Mouse (Mus musculus) Muller cell, postnatal 12 days (primary cell): ENCODE measurements around the gene Gm5767.
"Not testable (repeated sequence)": the region's sequence is repeated elsewhere in the genome, so short reads cannot be mapped to it uniquely, and the experiment has no call there.

Source experiments
- DNase-seq: peaks from one replicate; pipeline ENCODE4 v3.0.0-alpha.2; 2015; ENCODE audit errors: inconsistent ontology term

Gm5767 gene

DNA sequence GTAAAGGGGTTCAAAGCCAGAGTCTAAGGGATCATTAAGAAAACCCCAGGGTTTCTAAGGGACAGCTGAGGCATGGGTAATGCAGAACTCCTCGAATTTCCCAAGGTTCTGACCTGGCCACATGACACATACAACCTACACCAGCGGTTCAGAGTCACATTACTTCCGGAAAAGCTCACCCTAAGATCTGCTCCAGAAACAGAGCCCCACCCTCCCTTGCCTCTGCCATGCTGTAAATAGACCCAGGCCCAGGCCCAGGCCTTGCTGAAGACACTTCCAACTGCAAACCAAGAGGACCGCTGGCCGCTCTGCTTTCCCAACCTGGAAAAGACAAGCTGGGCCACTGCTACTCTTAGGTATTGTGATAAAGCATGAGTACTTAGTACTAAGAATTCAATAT lies 34.3 kb downstream of the Gm5767 start:
- no peak for DNase-seq

DNA sequence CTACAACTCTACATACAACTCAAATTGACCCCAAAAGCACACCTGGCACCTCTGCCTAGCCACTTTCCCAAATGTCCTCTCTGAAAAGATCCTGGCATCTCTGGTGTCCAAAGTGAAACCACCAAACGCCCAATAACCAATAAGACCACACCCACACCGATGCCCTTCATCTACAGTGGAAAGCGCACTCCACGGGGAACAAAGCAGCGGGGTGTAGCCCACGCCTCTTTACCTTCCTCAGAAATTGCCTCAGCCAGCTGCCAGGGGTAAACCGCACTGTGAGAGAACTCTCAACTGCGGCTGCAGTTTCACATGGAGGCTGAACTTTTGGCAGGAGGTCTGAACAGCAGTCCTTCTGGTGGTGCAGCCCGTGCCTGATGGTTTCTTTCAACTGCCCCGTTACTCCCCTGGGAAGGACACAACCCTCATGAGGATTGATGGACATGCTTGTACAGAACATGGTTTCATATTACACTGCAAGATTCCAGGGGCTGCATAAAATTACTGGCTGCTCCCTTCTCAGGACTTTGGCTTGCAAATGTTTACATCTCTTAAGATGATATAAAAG lies 35.0 kb downstream of the Gm5767 start:
- DNase-seq, result no peak

DNA sequence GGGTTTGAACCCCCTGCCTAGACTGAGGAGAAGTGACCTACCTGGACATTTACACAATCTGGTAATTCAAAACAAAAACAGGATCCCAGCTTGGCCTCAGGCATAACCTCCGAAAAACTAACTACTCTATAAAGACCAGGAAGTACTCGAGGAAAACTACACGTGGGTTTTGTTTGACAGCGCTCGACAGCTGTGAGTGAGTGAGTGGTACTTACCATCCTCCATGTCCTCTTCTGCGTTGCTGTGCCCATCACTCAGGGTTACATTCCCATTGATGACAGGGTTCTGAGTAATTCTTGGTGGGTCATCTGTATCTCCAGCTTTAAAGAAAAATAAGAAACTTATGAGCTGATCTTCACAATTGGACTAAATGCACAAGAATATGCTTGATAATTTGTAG lies 35.7 kb downstream of the Gm5767 start:
- no peak for DNase-seq

DNA sequence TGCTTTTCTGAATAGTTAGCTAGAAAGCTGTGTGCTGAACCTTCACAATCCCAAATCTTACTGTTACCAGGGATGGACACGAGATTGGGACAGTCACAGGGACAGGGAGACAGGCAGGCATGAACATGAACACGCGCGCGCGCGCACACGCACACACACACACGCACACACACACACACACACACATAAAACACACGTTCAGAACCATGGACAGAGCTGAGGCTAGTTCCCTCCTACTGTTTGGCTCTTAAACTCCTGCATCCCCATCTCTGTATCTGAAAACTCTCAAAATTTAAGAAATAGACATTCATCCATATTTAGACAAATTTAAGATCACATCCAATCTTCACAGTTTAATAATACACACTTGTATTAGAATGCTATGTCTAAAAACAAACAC lies 37.2 kb downstream of the Gm5767 start:
- DNase-seq, result no peak

DNA sequence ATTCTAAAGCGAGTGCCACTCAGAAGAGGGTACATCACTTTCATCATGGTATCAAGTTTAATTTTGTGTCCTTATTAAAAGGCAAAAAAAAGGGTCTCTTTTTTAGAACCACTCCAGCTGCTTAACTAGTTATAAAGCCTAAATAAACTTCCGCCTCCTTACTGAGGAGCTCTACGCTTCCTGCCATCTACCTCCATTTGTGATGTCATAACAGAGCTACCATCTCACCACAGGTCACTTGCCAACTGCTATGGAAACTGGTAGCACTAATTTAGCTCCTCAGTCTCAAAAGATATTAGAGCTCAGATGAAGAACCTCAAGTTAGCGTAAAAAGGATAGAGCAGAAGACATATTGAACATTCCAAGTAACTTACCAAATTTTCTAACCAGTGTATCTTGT lies 39.9 kb downstream of the Gm5767 start:
- DNase-seq, result no peak

DNA sequence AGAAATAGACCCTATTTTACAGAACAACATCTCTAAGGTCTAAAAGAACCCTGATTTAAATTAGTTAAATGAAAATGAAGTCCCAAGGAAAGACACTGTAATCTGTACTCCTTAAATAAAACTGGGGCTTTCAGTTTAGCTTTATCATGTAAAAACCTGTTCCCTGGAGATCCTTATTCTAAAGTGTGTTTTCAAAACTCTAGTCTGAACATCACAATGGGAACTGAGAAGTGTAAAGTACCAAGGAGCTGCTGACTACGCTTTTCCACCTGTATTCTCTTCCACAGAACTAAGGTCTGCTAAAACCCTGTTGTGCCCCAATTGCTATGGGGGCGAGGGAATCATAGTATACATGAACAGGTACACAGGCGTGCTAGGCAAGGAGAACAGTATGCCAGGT lies 43.5 kb downstream of the Gm5767 start:
- DNase-seq, result no peak

DNA sequence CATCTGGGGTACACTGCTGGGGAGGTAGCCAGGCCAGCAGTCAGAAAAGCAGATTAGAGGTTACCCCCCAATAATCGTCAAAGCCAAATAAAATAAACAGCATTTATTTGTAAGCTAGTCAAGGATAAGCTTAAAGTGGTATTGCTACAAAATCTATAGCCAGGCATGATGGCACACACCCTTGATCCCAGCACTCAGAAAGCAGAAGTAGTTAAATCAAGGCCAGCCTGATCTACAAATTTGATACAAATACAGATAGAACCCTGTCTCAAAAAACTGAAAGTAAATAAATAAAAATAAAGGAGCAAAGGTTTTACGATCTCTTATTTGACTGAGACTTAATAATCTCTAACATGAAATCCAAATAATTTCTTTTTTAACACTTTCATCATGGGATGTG lies 45.2 kb downstream of the Gm5767 start:
- no peak for DNase-seq

DNA sequence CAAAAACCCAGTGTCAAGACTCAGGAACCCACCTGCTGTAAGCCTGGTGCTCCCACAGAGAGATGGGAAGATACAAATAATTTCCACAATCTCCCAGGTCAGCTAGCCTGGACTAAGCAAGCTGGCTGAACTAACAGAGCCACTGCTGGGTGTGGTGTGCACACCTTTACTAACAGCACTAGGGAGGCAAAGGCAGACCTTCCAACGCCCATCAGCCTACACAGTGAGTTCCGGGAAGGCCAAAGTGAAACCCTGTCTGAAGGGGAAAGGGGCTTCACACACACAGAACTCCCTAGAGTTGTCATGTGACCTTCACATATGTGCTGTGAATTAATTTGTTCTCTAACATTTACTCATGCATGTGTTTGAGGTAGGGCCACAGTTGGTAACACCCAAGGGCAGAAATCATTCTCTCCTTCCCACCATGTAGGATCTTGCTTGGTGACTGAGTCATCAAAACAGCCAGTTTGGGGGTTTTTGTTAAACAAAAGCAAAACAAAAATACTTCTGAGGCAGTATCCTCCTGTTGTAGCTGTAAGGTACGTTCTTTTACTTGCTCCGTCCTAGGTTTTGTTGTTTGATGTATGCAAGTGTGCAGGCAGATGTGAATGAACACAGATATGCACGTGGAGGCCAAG lies 47.7 kb downstream of the Gm5767 start:
- no peak for DNase-seq

DNA sequence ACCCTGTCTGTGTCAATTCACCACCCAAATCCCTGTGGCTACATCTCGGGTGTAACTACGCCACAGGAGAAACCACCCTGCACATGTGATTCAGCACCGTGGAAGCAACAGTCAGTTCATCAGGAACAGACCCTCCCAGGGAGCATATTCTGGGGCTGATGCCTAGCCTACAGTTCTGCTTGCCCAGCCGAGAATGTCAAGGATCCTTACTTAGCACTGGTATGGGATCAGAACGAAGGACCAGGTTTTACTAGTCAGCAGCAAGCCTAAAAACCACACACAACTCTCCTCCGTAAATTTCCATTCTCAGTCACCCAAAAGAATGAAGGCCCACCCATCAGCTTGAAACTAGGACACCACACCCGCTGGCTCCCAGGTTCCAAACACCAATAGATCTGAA lies 51.1 kb downstream of the Gm5767 start:
- DNase-seq, result no peak

DNA sequence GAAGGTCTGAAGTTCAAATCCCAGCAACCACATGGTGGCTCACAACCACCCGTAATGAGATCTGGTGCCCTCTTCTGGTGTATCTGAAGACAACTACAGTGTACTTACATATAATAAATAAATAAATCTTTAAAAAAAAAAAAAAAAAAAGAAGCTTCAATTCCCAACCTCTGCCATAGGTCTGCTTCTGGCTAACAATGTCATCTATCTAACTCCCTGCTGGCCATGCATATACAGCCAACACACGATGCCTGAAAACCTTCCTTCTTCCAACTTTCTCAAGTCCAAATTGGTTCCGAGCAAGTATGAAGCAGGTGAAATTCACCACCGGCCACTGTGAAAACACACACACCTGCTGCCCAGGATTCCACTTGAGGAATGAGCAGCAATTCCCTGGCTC lies 51.9 kb downstream of the Gm5767 start:
- DNase-seq, result not testable (repeated sequence)
